Mouse (Mus musculus) liver, embryonic 12.5 days (tissue): ENCODE data around the gene Cdhr5. TPM values are rescaled to one million over a fixed set of nuclear protein-coding genes. Genes with fewer than 3 reads are reported as not detected.

Source experiments
- ATAC-seq: fragments of 200-750 bp; cut with Nextera tagmentation; 2 replicates; pipeline ENCODE4 v1.8.0; 2017; ENCODE audit warnings: moderate number of reproducible peaks, mild to moderate bottlenecking, moderate library complexity
- H3K27ac ChIP-seq: fragments of 300-500 bp; sonication (generic); 2 replicates; pipeline ENCODE4 v1.5.1; 2016; ENCODE audit warnings: mild to moderate bottlenecking
- H3K27me3 ChIP-seq: fragments of 300-500 bp; sonication (generic); replicated peaks from 2 replicates; pipeline ENCODE4 v1.6.1; 2016; ENCODE audit warnings: mild to moderate bottlenecking, moderate library complexity
- H3K36me3 ChIP-seq: fragments of 300-500 bp; sonication (generic); 2 replicates; pipeline ENCODE4 v1.6.1; 2016; ENCODE audit warnings: mild to moderate bottlenecking, moderate library complexity
- H3K4me1 ChIP-seq: fragments of 300-500 bp; sonication (generic); 2 replicates; pipeline ENCODE4 v1.6.1; 2016
- H3K4me2 ChIP-seq: fragments of 300-500 bp; sonication (generic); 2 replicates; pipeline ENCODE4 v1.6.1; 2016; ENCODE audit warnings: mild to moderate bottlenecking, moderate library complexity
- H3K4me3 ChIP-seq: fragments of 300-500 bp; sonication (generic); 2 replicates; pipeline ENCODE4 v1.5.1; 2016; ENCODE audit warnings: mild to moderate bottlenecking, moderate library complexity
- H3K9ac ChIP-seq: fragments of 300-500 bp; sonication (generic); 2 replicates; pipeline ENCODE4 v1.6.1; 2016; ENCODE audit warnings: mild to moderate bottlenecking, moderate library complexity
- H3K9me3 ChIP-seq: fragments of 300-500 bp; sonication (generic); replicated peaks from 2 replicates; pipeline ENCODE4 v1.6.1; 2016; ENCODE audit warnings: mild to moderate bottlenecking, moderate library complexity
- WGBS: fragments of 180-500 bp; shearing (Covaris S2); methylation state at CpG from one replicate; pipeline ENCODE4 v1.1.7; 2016; ENCODE audit not compliant: insufficient replicate concordance; 5-methylcytosine and 5-hydroxymethylcytosine counted together
- microRNA counts: library from miRNA; unstranded; fragments of <30 nt; microRNA quantifications from one replicate; lab custom pipeline; 2017
- microRNA-seq: library from miRNA; unstranded; fragments of <30 nt; microRNA quantifications from one replicate; pipeline ENCODE4, GENCODE M21; 2017
- polyA plus RNA-seq: library from polyadenylated mRNA; unstranded; fragments of >200 nt; fragmentation: Nextera tagmentation; extraction: Ambion mirVana; gene quantifications from 2 replicates; pipeline ENCODE4 v1.2.1, GENCODE M21; 2016

Gene Cdhr5
- polyA plus RNA-seq, 1 experiment from 2014 or later, result 0.20 TPM

GRCm38 (mm10) chr7:141219558-141220099 lies 57.0 kb downstream of the Cdhr5 start:
- peaks cover 39% of the 10 kb centered on the region for H3K36me3 ChIP-seq
- H3K4me3 ChIP-seq, result peak overlapping the region; percentile 73; the same call in 1 of the 2 replicates
- 69% methylated on average over 1 of the region's 1 CpGs for WGBS
- no peak for ATAC-seq
- no peaks in the 10 kb centered on the region for H3K27me3 ChIP-seq
- peak overlapping the region; percentile 83 for H3K27ac ChIP-seq
- H3K9ac ChIP-seq, result peak overlapping the region; percentile 87
- H3K4me2 ChIP-seq, result peak overlapping the region; percentile 93
- H3K4me1 ChIP-seq, result peaks cover 79% of the 10 kb centered on the region
- no peaks in the 10 kb centered on the region for H3K9me3 ChIP-seq

MicroRNA genes within 50 kb of the gene (microRNA counts, 519-probe panel; counts per million panel counts)
- 6,063 counts per million, percentile 91 among the panel's probes with 10 or more counts for microRNA mmu-miR-210 (lab: Ali Mortazavi, UCI)

Small RNA genes lying within 50 kb of the gene (microRNA-seq; reads per million reads assigned to microRNA genes)
- gene Mir210, result 2,042 reads per million, percentile 80 among the genes with 10 or more reads in this experiment

Other genes starting within 250 kb of the Cdhr5 start
- not detected in 2 replicates for gene Gm17387, start 247.7 kb downstream of the Cdhr5 start, polyA plus RNA-seq
- gene B4galnt4, start 215.7 kb downstream of the Cdhr5 start, polyA plus RNA-seq, result 1.9 and 2.3 TPM in 2 replicates
- 0.71 and 1.1 TPM in 2 replicates for gene Pkp3, start 198.6 kb downstream of the Cdhr5 start, polyA plus RNA-seq
- gene Sigirr, start 176.2 kb downstream of the Cdhr5 start, polyA plus RNA-seq, result 16.0 and 16.5 TPM in 2 replicates
- gene Ano9, start 159.0 kb downstream of the Cdhr5 start, polyA plus RNA-seq, result 0.15 and 0.19 TPM in 2 replicates
- gene Ptdss2, start 154.4 kb downstream of the Cdhr5 start, polyA plus RNA-seq, result 159 and 164 TPM in 2 replicates
- gene Rnh1, start 103.9 kb downstream of the Cdhr5 start, polyA plus RNA-seq, result 55.0 and 65.0 TPM in 2 replicates
- 124 and 125 TPM in 2 replicates for gene Hras, start 82.8 kb downstream of the Cdhr5 start, polyA plus RNA-seq
- gene Lrrc56, start 82.6 kb downstream of the Cdhr5 start, polyA plus RNA-seq, result 16.4 and 17.9 TPM in 2 replicates
- gene Lmntd2, start 62.7 kb downstream of the Cdhr5 start, polyA plus RNA-seq, result 0.99 and 1.1 TPM in 2 replicates
- 27.3 and 28.3 TPM in 2 replicates for gene Rassf7, start 60.9 kb downstream of the Cdhr5 start, polyA plus RNA-seq
- 52.9 and 53.1 TPM in 2 replicates for gene Phrf1, start 48.0 kb downstream of the Cdhr5 start, polyA plus RNA-seq
- 4.9 and 5.2 TPM in 2 replicates for gene Irf7, start 10.3 kb downstream of the Cdhr5 start, polyA plus RNA-seq
- 0.32 and 0.60 TPM in 2 replicates for gene Sct, start 2.3 kb upstream of the Cdhr5 start, polyA plus RNA-seq
- 0.04 and 0.07 TPM in 2 replicates for gene Drd4, start 15.2 kb upstream of the Cdhr5 start, polyA plus RNA-seq
- 24.7 and 25.6 TPM in 2 replicates for gene Deaf1, start 50.9 kb upstream of the Cdhr5 start, polyA plus RNA-seq
- 24.3 and 24.8 TPM in 2 replicates for gene Tmem80, start 51.0 kb upstream of the Cdhr5 start, polyA plus RNA-seq
- 4.9 and 5.6 TPM in 2 replicates for gene Eps8l2, start 62.1 kb upstream of the Cdhr5 start, polyA plus RNA-seq
- 516 and 525 TPM in 2 replicates for gene Taldo1, start 115.4 kb upstream of the Cdhr5 start, polyA plus RNA-seq
- 21.1 and 22.8 TPM in 2 replicates for gene Gatd1, start 137.3 kb upstream of the Cdhr5 start, polyA plus RNA-seq
- gene Cend1, start 152.7 kb upstream of the Cdhr5 start, polyA plus RNA-seq, result 0.10 and 0.16 TPM in 2 replicates
- gene Slc25a22, start 161.1 kb upstream of the Cdhr5 start, polyA plus RNA-seq, result 26.0 and 27.1 TPM in 2 replicates
- 17.3 and 17.7 TPM in 2 replicates for gene Pidd1, start 167.2 kb upstream of the Cdhr5 start, polyA plus RNA-seq
- 1,288 and 1,344 TPM in 2 replicates for gene Rplp2, start 170.6 kb upstream of the Cdhr5 start, polyA plus RNA-seq
- 16.6 and 17.8 TPM in 2 replicates for gene Pnpla2, start 178.4 kb upstream of the Cdhr5 start, polyA plus RNA-seq
- 3.7 and 5.8 TPM in 2 replicates for gene Cracr2b, start 184.3 kb upstream of the Cdhr5 start, polyA plus RNA-seq
- gene Cd151, start 190.6 kb upstream of the Cdhr5 start, polyA plus RNA-seq, result 5.7 and 6.2 TPM in 2 replicates
- 74.6 and 76.1 TPM in 2 replicates for gene Polr2l, start 198.3 kb upstream of the Cdhr5 start, polyA plus RNA-seq
- gene Tspan4, start 198.5 kb upstream of the Cdhr5 start, polyA plus RNA-seq, result 56.1 and 60.9 TPM in 2 replicates